In the genomic region with DNA sequence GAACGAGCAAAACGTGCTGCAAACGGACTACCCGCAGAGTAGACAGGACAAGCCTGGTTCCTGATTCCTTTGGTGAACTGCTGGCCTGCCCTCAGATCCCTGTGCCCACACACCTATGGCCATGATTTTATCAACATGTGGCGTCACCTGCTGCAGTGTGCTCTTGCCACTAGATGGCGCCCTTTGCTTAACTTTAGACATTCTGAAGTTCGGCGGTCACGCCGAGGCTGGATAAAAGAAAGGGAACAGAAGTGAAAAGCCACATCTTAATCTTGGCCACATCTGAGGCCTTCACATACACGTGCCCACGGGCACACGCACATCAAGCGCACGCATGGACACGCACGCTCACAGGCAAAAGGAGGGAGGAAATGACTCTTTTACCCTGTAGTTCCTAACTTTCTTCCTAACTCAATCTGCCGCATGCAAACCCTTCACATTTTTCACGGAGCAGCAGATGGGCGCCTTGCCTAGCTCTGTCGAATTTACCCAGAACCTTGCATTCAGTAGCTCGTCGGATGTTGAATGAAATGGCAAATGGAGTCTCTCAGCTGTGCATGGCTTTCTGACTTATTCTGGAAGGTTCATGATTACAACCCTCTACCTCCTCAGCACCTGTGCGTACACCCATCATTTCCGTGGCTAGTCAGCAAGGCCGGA, we compare ENCODE assay signal across 8 mouse cellular contexts. TPM values are rescaled to one million over a fixed set of nuclear protein-coding genes. Genes with fewer than 3 reads are reported as not detected.
DNase-seq lines count a peak whose midpoint lies in the region; ATAC-seq and TF ChIP-seq lines count a peak whose summit lies in the region.

No protein-coding gene starts in this region.

- H3K9me3 ChIP-seq in hindbrain, embryonic 15.5 days: no peaks in the 10 kb centered on the region

- peak; percentile 94 for ATAC-seq in hindbrain, embryonic 15.5 days (ENCODE audit: low FRiP score, low read depth)

- H3K27me3 ChIP-seq in cerebellum, adult 2 months (ENCODE audit: control insufficient read depth, insufficient read depth, low read length): no peaks in the 10 kb centered on the region
- no peaks in the 10 kb centered on the region for H3K27me3 ChIP-seq in hindbrain, embryonic 15.5 days

- no peak for TF ChIP-seq POLR2A in cerebellum, adult 2 months (IDR thresholded peaks at IDR 0.05; ENCODE audit: borderline replicate concordance, insufficient read depth, low read length)

- TF ChIP-seq CTCF in cerebellum, adult 2 months (IDR thresholded peaks at IDR 0.05; ENCODE audit: borderline replicate concordance, insufficient read depth, low read depth, low read length): peak; percentile 96

- no peak overlapping the region for H3K27ac ChIP-seq in cerebellum, adult 2 months (ENCODE audit: insufficient read depth, low read length)
- H3K27ac ChIP-seq in hindbrain, embryonic 15.5 days (replicated peaks): no peak overlapping the region

- H3K4me1 ChIP-seq in cerebellum, adult 2 months (ENCODE audit: control insufficient read depth, insufficient read depth, low read length): no peaks in the 10 kb centered on the region
- H3K4me1 ChIP-seq in hindbrain, embryonic 15.5 days (replicated peaks): peaks cover 3% of the 10 kb centered on the region

- H3K4me3 ChIP-seq in cerebellum, adult 2 months (replicated peaks; ENCODE audit: insufficient read depth, low read depth, low read length): no peak overlapping the region
- no peak overlapping the region for H3K4me3 ChIP-seq in hindbrain, embryonic 15.5 days

- WGBS in cerebellum, adult 2 months: 15% methylated on average over 26 of the region's 26 CpGs
- WGBS in hindbrain, embryonic 15.5 days: 23% methylated on average over 26 of the region's 26 CpGs

- H3K9ac ChIP-seq in hindbrain, embryonic 15.5 days: no peak overlapping the region

- H3K36me3 ChIP-seq in hindbrain, embryonic 15.5 days: no peaks in the 10 kb centered on the region

- H3K4me2 ChIP-seq in hindbrain, embryonic 15.5 days: peak overlapping the region; percentile 37

- peak; percentile 66 for DNase-seq in Muller cell, postnatal 12 days (ENCODE audit: inconsistent ontology term)
- peak; percentile 62 to 70 for DNase-seq in cerebellum, adult 2 months
- peak; percentile 88 for DNase-seq in forelimb bud, embryonic 11.5 days (ENCODE audit: low read depth, low spot score)
- peak; percentile 45 for DNase-seq in left cerebral cortex, adult 11 months (ENCODE audit: low spot score)
- peak; percentile 65 to 80 for DNase-seq in lung, postnatal 4 days
- peak; percentile 76 for DNase-seq in retina, postnatal 7 days (ENCODE audit: low read depth, low spot score)
- peak; percentile 45 to 54 for DNase-seq in urinary bladder, adult 18-20 months (ENCODE audit: low spot score in 2 of 2)

RNA-seq across cellular contexts. Expression of gene Adgrf1, which starts 4.8 kb away (rescaled TPM):
- polyA plus RNA-seq in cerebellum, adult 2 months (2012; rRNA removed): not detected in 2 replicates
- not detected in 2 replicates for polyA plus RNA-seq in hindbrain, embryonic 15.5 days (2015; fragmentation: Nextera tagmentation; extraction: Ambion mirVana)
